Mouse (Mus musculus): ENCODE results near the gene Scaf4.
A peak's percentile ranks its signal among the peaks of the same experiment; 100 is the strongest.

Scaf4 gene

DNA sequence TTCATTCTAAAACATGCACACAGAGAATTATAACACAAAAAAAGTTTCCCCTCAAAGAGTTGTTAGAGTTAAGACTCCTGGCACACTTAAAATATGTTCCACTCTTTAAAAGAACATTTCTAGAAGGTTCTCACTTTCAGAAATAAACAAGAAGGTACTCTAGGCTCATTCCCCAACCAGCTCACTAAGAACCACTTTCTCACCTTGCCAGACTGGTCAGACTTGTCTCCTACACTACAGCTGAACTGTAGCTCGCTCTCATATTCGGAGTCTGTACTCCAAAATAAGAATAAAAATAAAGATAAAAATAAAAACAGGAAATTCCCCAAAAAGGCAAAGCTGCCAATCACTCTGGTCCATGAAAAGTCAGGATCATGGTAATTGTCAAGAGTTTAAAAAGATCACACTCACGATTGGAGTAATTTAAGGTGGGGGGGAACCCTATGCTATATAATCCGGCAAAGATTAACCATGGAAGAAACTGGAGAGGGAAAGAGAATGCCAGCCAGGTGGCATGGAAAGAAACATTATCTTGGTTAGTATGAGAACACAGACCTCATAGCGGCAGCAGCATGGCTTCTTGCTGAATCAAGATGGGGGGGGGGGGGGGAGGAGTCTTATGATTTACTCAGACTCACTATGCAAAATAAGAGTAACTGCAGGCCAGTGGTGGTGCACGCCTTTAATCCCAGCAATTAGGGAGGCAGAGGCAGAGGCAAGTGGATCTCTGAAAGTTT, 80.9 kb downstream of the Scaf4 start:
- DNase-seq (ENCODE audit: low read depth, low spot score) = no peak

DNA sequence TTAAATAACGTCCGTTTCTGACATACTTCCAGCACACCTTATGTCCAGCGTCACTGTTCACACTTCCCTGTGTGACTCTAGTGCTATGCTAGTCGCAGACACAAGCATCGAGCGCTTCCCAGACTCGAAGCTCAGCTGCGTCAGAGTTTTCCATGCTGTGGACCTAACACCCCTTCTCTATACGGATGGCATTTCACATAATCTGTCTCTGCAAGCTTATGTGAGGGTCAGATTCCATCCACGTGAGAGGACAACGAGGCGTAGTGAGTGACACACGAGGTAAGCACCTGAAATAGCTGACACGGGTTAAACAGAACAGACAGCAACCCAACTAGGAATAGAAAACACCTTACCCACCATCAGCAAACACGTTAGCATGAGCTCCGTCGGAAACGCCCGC, 82.2 kb downstream of the Scaf4 start:
- DNase-seq (ENCODE audit: low read depth, low spot score) = no peak

DNA sequence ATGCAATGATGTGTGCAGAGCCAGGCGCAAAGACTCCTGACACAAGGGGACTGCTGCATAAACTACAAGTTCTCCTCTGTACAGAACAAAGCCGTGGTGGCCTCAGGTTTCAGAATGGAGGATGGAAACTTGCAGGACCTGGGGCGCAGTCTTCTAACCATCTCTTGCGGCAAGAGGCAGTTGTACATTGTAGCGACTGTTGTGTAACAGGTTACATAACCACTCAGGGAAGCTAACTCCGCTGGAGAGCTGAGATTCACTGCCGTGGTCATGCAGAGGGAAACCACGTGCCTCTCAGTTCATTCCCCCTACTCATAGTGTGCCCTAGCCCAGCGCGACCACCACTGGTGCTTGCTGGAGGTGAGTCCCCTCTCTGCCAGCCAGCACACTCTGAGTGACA, 85.1 kb downstream of the Scaf4 start:
- DNase-seq (ENCODE audit: low read depth, low spot score) = no peak

GRCm38 (mm10) chr16:90198626-90199025, 85.7 kb downstream of the Scaf4 start:
- no peak for DNase-seq (ENCODE audit: low read depth, low spot score)

DNA sequence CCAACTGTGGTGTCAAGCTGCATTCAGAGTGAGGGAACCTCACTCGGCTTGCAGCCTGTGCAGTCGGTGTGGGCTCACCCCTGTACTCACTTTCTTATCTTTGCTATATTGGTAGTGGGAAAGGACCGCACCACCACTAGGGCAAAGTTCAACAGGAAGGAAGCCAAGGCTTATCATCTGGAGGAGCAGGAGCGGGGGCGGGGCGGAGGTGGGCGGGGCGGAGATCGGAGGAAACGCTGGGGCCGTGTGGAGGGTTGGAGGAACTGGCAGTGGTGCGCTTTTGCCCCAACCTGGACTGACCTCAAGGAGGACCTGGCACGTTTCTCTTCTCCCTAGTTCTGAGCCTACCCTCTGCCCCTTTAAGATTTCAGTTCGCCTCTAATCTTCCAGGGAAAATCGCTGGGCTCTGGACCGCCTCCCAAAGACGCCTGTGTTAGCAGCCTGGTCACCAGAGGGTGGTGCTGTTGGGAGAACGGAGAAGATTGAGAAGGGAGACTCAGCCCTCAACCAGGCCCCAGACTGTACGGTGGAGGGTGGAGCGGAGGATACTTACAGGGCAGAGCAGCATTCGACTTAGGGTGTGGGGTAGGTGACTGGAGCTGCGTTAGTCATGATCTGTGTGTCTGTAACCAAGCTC, 86.8 kb downstream of the Scaf4 start:
- DNase-seq (ENCODE audit: low read depth, low spot score) = peak; percentile 88

- no peak for DNase-seq (ENCODE audit: low read depth, low spot score)
Measured at GRCm38 (mm10) chr16:90196688-90197240, 87.5 kb downstream of the Scaf4 start.

- no peak for DNase-seq (ENCODE audit: low read depth, low spot score)
Measured at GRCm38 (mm10) chr16:90193719-90194118, 90.6 kb downstream of the Scaf4 start.

DNA sequence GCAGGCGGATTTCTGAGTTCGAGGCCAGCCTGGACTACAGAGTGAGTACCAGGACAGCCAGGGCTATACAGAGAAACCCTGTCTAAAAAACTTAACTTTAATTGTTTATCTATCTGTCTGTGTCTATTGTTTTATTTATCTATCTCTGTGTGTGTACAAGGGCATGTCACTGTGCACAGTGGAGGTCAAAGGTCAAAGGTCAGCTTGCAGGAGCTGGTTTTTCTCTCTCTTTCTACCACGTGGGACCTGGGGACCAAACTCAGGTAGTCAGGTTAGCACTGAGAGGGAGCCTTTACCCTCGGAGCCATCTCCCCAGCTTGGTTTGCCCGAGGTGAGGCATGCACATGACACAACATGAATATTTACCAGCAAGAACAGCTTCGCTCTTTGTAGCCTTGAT, 93.0 kb downstream of the Scaf4 start:
- DNase-seq (ENCODE audit: low read depth, low spot score) = no peak

- peak; percentile 84 for DNase-seq (ENCODE audit: low read depth, low spot score)
Measured at GRCm38 (mm10) chr16:90187453-90187852, 96.8 kb downstream of the Scaf4 start.

GRCm38 (mm10) chr16:90185928-90186588, 98.2 kb downstream of the Scaf4 start:
- peak; percentile 88 for DNase-seq (ENCODE audit: low read depth, low spot score)

DNA sequence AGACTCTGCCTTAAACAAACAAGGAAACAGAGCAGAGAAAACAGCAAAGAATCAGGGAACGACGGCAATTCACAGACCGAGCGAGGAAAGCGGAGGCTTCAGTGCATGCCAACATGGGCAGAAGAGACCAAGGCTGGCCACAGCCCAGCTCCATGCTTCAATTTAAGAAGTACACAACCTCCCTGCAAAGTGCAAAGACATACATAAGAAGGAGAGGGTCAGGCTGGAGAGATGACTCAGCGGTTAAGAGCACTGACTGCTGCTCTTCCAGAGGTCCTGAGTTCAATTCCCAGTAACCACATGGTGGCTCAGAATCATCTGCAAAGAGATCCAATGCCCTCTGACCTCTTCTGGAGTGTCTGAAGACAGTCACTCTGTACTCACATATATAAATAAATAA, 100.2 kb downstream of the Scaf4 start:
- DNase-seq (ENCODE audit: low read depth, low spot score) = no peak

GRCm38 (mm10) chr16:90181673-90182072, 102.6 kb downstream of the Scaf4 start:
- DNase-seq (ENCODE audit: low read depth, low spot score) = no peak

DNA sequence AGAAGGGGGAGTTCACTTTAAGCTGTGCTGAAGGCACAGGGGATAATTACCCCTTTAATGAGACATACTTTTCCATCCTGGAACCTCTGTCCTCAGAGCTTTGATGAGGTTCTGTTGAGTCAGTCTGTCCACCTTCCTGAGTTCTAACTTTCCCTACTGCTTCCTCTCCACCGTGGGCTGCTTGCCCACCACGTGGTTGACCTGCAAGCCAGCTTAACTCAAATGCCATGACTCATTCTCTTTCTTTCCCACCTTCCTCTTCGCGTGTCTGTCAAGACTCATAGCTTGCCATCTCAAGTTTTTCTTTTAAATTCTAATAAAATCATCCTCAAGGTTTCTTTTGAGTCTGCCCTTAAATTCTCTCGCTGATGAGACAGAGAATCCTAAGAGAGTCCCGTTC, 103.3 kb downstream of the Scaf4 start:
- DNase-seq (ENCODE audit: low read depth, low spot score) = no peak

DNA sequence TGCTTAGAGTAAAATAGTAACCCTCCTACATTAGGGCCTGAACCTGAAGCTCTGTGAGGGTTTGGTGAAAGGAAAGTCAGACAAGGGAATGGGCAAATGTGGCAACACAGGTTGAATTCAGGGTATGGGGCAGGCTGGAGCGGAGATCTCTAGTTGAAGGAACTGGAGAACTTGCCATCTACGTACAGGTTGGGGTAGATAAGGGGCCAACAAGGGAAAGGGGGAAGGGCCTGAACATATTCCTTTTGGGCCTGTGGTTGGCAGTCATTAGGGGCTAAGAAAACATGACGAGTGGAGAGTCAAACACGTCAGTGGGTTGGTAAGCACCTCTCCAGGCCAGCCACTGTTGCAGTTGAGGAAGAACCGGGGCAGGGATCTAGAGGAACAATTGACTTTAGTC, 104.4 kb downstream of the Scaf4 start:
- DNase-seq (ENCODE audit: low read depth, low spot score) = no peak

DNA sequence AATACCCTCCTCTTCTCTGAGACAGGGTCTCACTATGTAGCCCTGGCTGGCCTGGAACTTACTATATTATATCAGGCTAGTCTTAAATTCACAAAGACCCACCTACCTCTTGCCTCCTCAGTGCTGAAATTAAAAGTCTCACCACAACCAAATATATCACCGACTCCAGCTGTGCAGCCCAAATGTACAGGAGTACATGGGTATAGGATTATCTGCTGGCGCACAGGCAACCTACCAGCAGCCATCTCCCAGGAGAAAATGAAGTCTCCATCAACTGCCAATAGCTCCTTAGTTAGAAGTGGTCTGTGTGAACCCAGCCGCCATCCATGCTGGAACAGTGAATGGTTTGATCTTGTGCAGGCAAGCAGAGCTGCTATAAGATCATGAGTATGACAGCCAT, 105.9 kb downstream of the Scaf4 start:
- no peak for DNase-seq (ENCODE audit: low read depth, low spot score)

GRCm38 (mm10) chr16:90177425-90177824, 106.9 kb downstream of the Scaf4 start:
- DNase-seq (ENCODE audit: low read depth, low spot score) = no peak

GRCm38 (mm10) chr16:90176472-90176871, 107.8 kb downstream of the Scaf4 start:
- DNase-seq (ENCODE audit: low read depth, low spot score) = peak; percentile 45

Measured in ES-CJ7 (cell line).